ENCODE assay signal across 15 mouse cellular contexts in genomic region chr4:3176746-3177490, GRCm38 (mm10). TPM values are rescaled to one million over a fixed set of nuclear protein-coding genes. Genes with fewer than 3 reads are reported as not detected.
"Had no signal": no experiment of that assay in that cellular context is flagged by ENCODE, and none has a peak within 500 bp of the region (broad histone marks: within the 10 kb centered on the region; RNA-seq: fewer than 3 reads in every experiment).

No protein-coding gene starts in this region.

RNA-seq across cellular contexts. Expression of gene Vmn1r3, which starts 8.2 kb away (rescaled TPM):
- total RNA-seq: layer of hippocampus, postnatal 25 days; left cerebral cortex, adult 8-10 months; left cerebral cortex, postnatal 25 days; megakaryocyte, adult 5-6 weeks; monocyte, adult 5-6 weeks; neutrophil, adult 5-6 weeks had no signal
- polyA plus RNA-seq: kidney, postnatal 0 days; limb, embryonic 12.5 days; liver, embryonic 13.5 days; lung, embryonic 16.5 days; midbrain, embryonic 10.5 days; midbrain, embryonic 15.5 days; neural tube, embryonic 12.5 days; stomach, embryonic 15.5 days; urinary bladder, adult 2 months had no signal

RNA-seq across cellular contexts. Expression of gene Vmn1r2, which starts 9.8 kb away (rescaled TPM):
- total RNA-seq: layer of hippocampus, postnatal 25 days; left cerebral cortex, adult 8-10 months; left cerebral cortex, postnatal 25 days; megakaryocyte, adult 5-6 weeks; monocyte, adult 5-6 weeks; neutrophil, adult 5-6 weeks had no signal
- polyA plus RNA-seq: kidney, postnatal 0 days; limb, embryonic 12.5 days; liver, embryonic 13.5 days; lung, embryonic 16.5 days; midbrain, embryonic 10.5 days; midbrain, embryonic 15.5 days; neural tube, embryonic 12.5 days; stomach, embryonic 15.5 days; urinary bladder, adult 2 months had no signal
